Mouse (Mus musculus) testis, adult 2 months (tissue): ENCODE data around the gene Tmod4. TPM values are rescaled to one million over a fixed set of nuclear protein-coding genes. Genes with fewer than 3 reads are reported as not detected.

Source experiments
- H3K27ac ChIP-seq: fragments of 200-500 bp; 2 replicates; pipeline ENCODE4 v1.5.1; 2012; ENCODE audit warnings: low read depth, low read length; ENCODE audit not compliant: control insufficient read depth, insufficient read depth
- H3K27me3 ChIP-seq: fragments of 200-500 bp; 2 replicates; pipeline ENCODE4 v1.6.1; 2012; ENCODE audit warnings: mild to moderate bottlenecking, low read length, moderate library complexity; ENCODE audit not compliant: control insufficient read depth, insufficient read depth
- H3K36me3 ChIP-seq: fragments of 200-500 bp; 2 replicates; pipeline ENCODE4 v1.6.1; 2012; ENCODE audit warnings: mild to moderate bottlenecking, low read length; ENCODE audit not compliant: control insufficient read depth, insufficient read depth
- H3K4me1 ChIP-seq: fragments of 200-500 bp; 2 replicates; pipeline ENCODE4 v1.6.1; 2012; ENCODE audit warnings: low read length; ENCODE audit not compliant: control insufficient read depth, insufficient read depth
- H3K4me3 ChIP-seq: fragments of 200-500 bp; 2 replicates; pipeline ENCODE4 v1.5.1; 2012; ENCODE audit warnings: low read depth, mild to moderate bottlenecking, low read length, moderate library complexity, mixed read lengths; ENCODE audit not compliant: control insufficient read depth
- CTCF ChIP-seq: fragments of 200-500 bp; IDR thresholded peaks from 2 replicates; pipeline ENCODE4 v1.5.1; 2012; ENCODE audit warnings: low read depth, mild to moderate bottlenecking, inconsistent platforms, low read length, moderate library complexity; ENCODE audit not compliant: control insufficient read depth, insufficient read depth, insufficient replicate concordance
- POLR2A ChIP-seq: fragments of 200-500 bp; IDR thresholded peaks from 2 replicates; pipeline ENCODE4 v1.6.1; 2012; ENCODE audit warnings: low read depth, mild to moderate bottlenecking, inconsistent platforms, low read length, moderate library complexity; ENCODE audit not compliant: control insufficient read depth
- polyA plus RNA-seq: library from polyadenylated mRNA; depleted of rRNA; stranded (reverse); fragments of >200 nt; gene quantifications from 2 replicates; pipeline ENCODE4 v1.2.3, GENCODE M21; 2012

Gene Tmod4
- polyA plus RNA-seq, 1 experiment = 8.6 TPM

GRCm38 (mm10) chr3:95159511-95159986 is 35.3 kb downstream of the Tmod4 start:
- Histone ChIP-seq H3K27me3 (no peaks in the 10 kb centered on the region; the same call in 1 of the 2 replicates), H3K4me3 (peak overlapping the region; percentile 86), H3K36me3 (no peaks in the 10 kb centered on the region), H3K27ac (peak overlapping the region; percentile 27), H3K4me1 (peaks cover 15% of the 10 kb centered on the region)
- TF ChIP-seq POLR2A = no peak
- TF ChIP-seq CTCF = no peak

- peak within 1 kb of the TSS; percentile 47 for H3K27ac ChIP-seq
- H3K27me3 ChIP-seq = no peaks in the 10 kb centered on the region; the same call in 1 of the 2 replicates
- TF ChIP-seq POLR2A = peak; percentile 79
- no peak for TF ChIP-seq CTCF
Observed at GRCm38 (mm10) chr3:95159987-95160963, 36.0 kb downstream of the Tmod4 start, which contains the start of gene Sema6c. Gene Sema6c, plus strand, starts transcription at chr3:95160457.

GRCm38 (mm10) chr3:95161041-95161551 is 36.8 kb downstream of the Tmod4 start:
- Histone ChIP-seq H3K4me1 (peaks cover 15% of the 10 kb centered on the region), H3K27ac (peak overlapping the region; percentile 47)

More at GRCm38 (mm10) chr3:95159987-95160963, 36.0 kb downstream of the Tmod4 start, which contains the start of gene Sema6c:
- H3K4me1 ChIP-seq = peaks cover 15% of the 10 kb centered on the region
- peak within 1 kb of the TSS; percentile 86 for H3K4me3 ChIP-seq
- H3K36me3 ChIP-seq = no peaks in the 10 kb centered on the region

GRCm38 (mm10) chr3:95161618-95162344 is 37.5 kb downstream of the Tmod4 start:
- Histone ChIP-seq H3K27ac (no peak overlapping the region), H3K27me3 (no peaks in the 10 kb centered on the region; the same call in 1 of the 2 replicates), H3K4me3 (peak overlapping the region; percentile 86), H3K4me1 (peaks cover 15% of the 10 kb centered on the region), H3K36me3 (no peaks in the 10 kb centered on the region)
- no peak for TF ChIP-seq CTCF
- no peak for TF ChIP-seq POLR2A

More at GRCm38 (mm10) chr3:95161041-95161551, 36.8 kb downstream of the Tmod4 start:
- no peaks in the 10 kb centered on the region for H3K36me3 ChIP-seq
- TF ChIP-seq POLR2A (no peak), CTCF (no peak)
- peak overlapping the region; percentile 86 for H3K4me3 ChIP-seq
- H3K27me3 ChIP-seq = no peaks in the 10 kb centered on the region; the same call in 1 of the 2 replicates

- TF ChIP-seq CTCF = no peak
- TF ChIP-seq POLR2A = no peak
- no peaks in the 10 kb centered on the region for H3K36me3 ChIP-seq
- no peak overlapping the region for H3K27ac ChIP-seq
- no peak overlapping the region for H3K4me3 ChIP-seq
- peaks cover 15% of the 10 kb centered on the region for H3K4me1 ChIP-seq
- H3K27me3 ChIP-seq = no peaks in the 10 kb centered on the region; the same call in 1 of the 2 replicates
Observed at GRCm38 (mm10) chr3:95162345-95162628, 38.0 kb downstream of the Tmod4 start.

GRCm38 (mm10) chr3:95163419-95164255 is 39.4 kb downstream of the Tmod4 start:
- no peaks in the 10 kb centered on the region; the same call in 1 of the 2 replicates for H3K27me3 ChIP-seq
- peaks cover 15% of the 10 kb centered on the region for H3K4me1 ChIP-seq
- no peaks in the 10 kb centered on the region for H3K36me3 ChIP-seq
- no peak for TF ChIP-seq CTCF
- no peak for TF ChIP-seq POLR2A
- H3K27ac ChIP-seq = no peak overlapping the region
- no peak overlapping the region for H3K4me3 ChIP-seq

- Histone ChIP-seq H3K36me3 (no peaks in the 10 kb centered on the region), H3K27ac (no peak overlapping the region), H3K27me3 (no peaks in the 10 kb centered on the region; the same call in 1 of the 2 replicates), H3K4me3 (no peak overlapping the region), H3K4me1 (peaks cover 15% of the 10 kb centered on the region)
- no peak for TF ChIP-seq POLR2A
- no peak for TF ChIP-seq CTCF
Observed at GRCm38 (mm10) chr3:95164256-95164550, 39.9 kb downstream of the Tmod4 start.
